22 mouse cellular contexts compared by ENCODE assay signal in genomic region chr7:70748884-70749283, GRCm38 (mm10).
A peak's percentile ranks its signal among the peaks of the same experiment; 100 is the strongest.
DNase-seq lines count a peak whose midpoint lies in the region; ATAC-seq and TF ChIP-seq lines count a peak whose summit lies in the region.
"Had no signal": no experiment of that assay in that cellular context is flagged by ENCODE, and none has a peak within 500 bp of the region (broad histone marks: within the 10 kb centered on the region; RNA-seq: fewer than 3 reads in every experiment).

No protein-coding gene starts in this region.

- peak; percentile 47; the same call in 1 of the 2 replicates for ATAC-seq in lung, embryonic 14.5 days (ENCODE audit: insufficient read depth)
- ATAC-seq in lung, postnatal 0 days, result no peak
- peak; percentile 66 for ATAC-seq in stomach, embryonic 15.5 days (ENCODE audit: insufficient read depth, low FRiP score, low read depth)
- ATAC-seq in megakaryocyte, adult 5-6 weeks (ENCODE audit: poor library complexity, severe bottlenecking), result no peak
- ATAC-seq in monocyte, adult 5-6 weeks (replicated peaks; ENCODE audit: insufficient number of reproducible peaks, low FRiP score, low TSS enrichment, poor library complexity, severe bottlenecking), result no peak
- ATAC-seq: activated CD4-positive, CD25-positive, alpha-beta regulatory T cell, adult 4 months; forebrain, embryonic 16.5 days; Patski had no signal

- TF ChIP-seq CTCF in lung, embryonic 14.5 days (IDR thresholded peaks at IDR 0.05; ENCODE audit: low read depth), result no peak
- TF ChIP-seq CTCF in lung, postnatal 0 days (IDR thresholded peaks at IDR 0.05), result no peak

- H3K4me3 ChIP-seq in lung, embryonic 14.5 days (ENCODE audit: low read depth, low read length), result no peak overlapping the region
- H3K4me3 ChIP-seq in lung, postnatal 0 days (ENCODE audit: low read depth, low read length), result no peak overlapping the region
- no peak overlapping the region for H3K4me3 ChIP-seq in embryonic facial prominence, embryonic 10.5 days
- no peak overlapping the region for H3K4me3 ChIP-seq in limb, embryonic 10.5 days
- no peak overlapping the region for H3K4me3 ChIP-seq in stomach, embryonic 15.5 days (replicated peaks)
- H3K4me3 ChIP-seq: embryonic facial prominence, embryonic 15.5 days; erythroblast, embryonic 14.5 days; heart, adult 2 months; heart, embryonic 12.5 days; hindbrain, embryonic 10.5 days had no signal

- 35% methylated on average over 3 of the region's 3 CpGs for WGBS in lung, embryonic 14.5 days
- 43% methylated on average over 3 of the region's 3 CpGs for WGBS in lung, postnatal 0 days
- 54% methylated on average over 3 of the region's 3 CpGs for WGBS in embryonic facial prominence, embryonic 10.5 days
- 46% methylated on average over 3 of the region's 3 CpGs for WGBS in limb, embryonic 10.5 days
- 21% methylated on average over 3 of the region's 3 CpGs for WGBS in stomach, embryonic 15.5 days

- 0 out of 2 replicates have a peak, but pooled peaks cover 6% of the 10 kb centered on the region for H3K4me1 ChIP-seq in lung, embryonic 14.5 days (ENCODE audit: insufficient read depth)
- no peaks in the 10 kb centered on the region for H3K4me1 ChIP-seq in lung, postnatal 0 days (ENCODE audit: insufficient read depth, low read depth, low read length)
- H3K4me1 ChIP-seq in embryonic facial prominence, embryonic 10.5 days, result peaks cover 38% of the 10 kb centered on the region
- H3K4me1 ChIP-seq in limb, embryonic 10.5 days, result peaks cover 45% of the 10 kb centered on the region
- no peaks in the 10 kb centered on the region for H3K4me1 ChIP-seq in stomach, embryonic 15.5 days
- H3K4me1 ChIP-seq: heart, embryonic 12.5 days had no signal

- H3K9ac ChIP-seq in lung, embryonic 14.5 days, result no peak overlapping the region
- H3K9ac ChIP-seq in lung, postnatal 0 days (replicated peaks; ENCODE audit: low read depth), result no peak overlapping the region
- H3K9ac ChIP-seq in stomach, embryonic 15.5 days, result no peak overlapping the region
- H3K9ac ChIP-seq: embryonic facial prominence, embryonic 15.5 days; heart, embryonic 12.5 days; hindbrain, embryonic 14.5 days had no signal

- TF ChIP-seq EP300 in lung, postnatal 0 days (IDR thresholded peaks at IDR 0.05), result no peak

- no peaks in the 10 kb centered on the region for H3K36me3 ChIP-seq in lung, embryonic 14.5 days (ENCODE audit: insufficient read depth)
- H3K36me3 ChIP-seq in lung, postnatal 0 days (ENCODE audit: insufficient read depth, low read length), result no peaks in the 10 kb centered on the region
- H3K36me3 ChIP-seq in embryonic facial prominence, embryonic 10.5 days (replicated peaks), result no peaks in the 10 kb centered on the region
- H3K36me3 ChIP-seq in limb, embryonic 10.5 days, result no peaks in the 10 kb centered on the region
- no peaks in the 10 kb centered on the region for H3K36me3 ChIP-seq in stomach, embryonic 15.5 days
- H3K36me3 ChIP-seq: embryonic facial prominence, embryonic 15.5 days; heart, embryonic 12.5 days; hindbrain, embryonic 10.5 days had no signal

- no peaks in the 10 kb centered on the region for H3K9me3 ChIP-seq in lung, embryonic 14.5 days (ENCODE audit: low read depth, low read length)
- H3K9me3 ChIP-seq in lung, postnatal 0 days (ENCODE audit: low read length), result no peaks in the 10 kb centered on the region
- H3K9me3 ChIP-seq in embryonic facial prominence, embryonic 10.5 days, result no peaks in the 10 kb centered on the region
- H3K9me3 ChIP-seq in limb, embryonic 10.5 days (replicated peaks), result no peaks in the 10 kb centered on the region
- no peaks in the 10 kb centered on the region for H3K9me3 ChIP-seq in stomach, embryonic 15.5 days
- H3K9me3 ChIP-seq: embryonic facial prominence, embryonic 15.5 days; hindbrain, embryonic 10.5 days had no signal

- no peak overlapping the region for H3K4me2 ChIP-seq in lung, embryonic 14.5 days
- H3K4me2 ChIP-seq in lung, postnatal 0 days (replicated peaks; ENCODE audit: low read depth, low read length), result no peak overlapping the region
- no peak overlapping the region for H3K4me2 ChIP-seq in stomach, embryonic 15.5 days
- H3K4me2 ChIP-seq: embryonic facial prominence, embryonic 15.5 days; heart, embryonic 12.5 days; hindbrain, embryonic 14.5 days had no signal

- no peaks in the 10 kb centered on the region for H3K27me3 ChIP-seq in lung, embryonic 14.5 days (ENCODE audit: insufficient read depth, low read length)
- H3K27me3 ChIP-seq in lung, postnatal 0 days (replicated peaks; ENCODE audit: insufficient read depth, low read length), result no peaks in the 10 kb centered on the region
- no peaks in the 10 kb centered on the region for H3K27me3 ChIP-seq in embryonic facial prominence, embryonic 10.5 days (replicated peaks; ENCODE audit: low read depth, poor library complexity, severe bottlenecking)
- no peaks in the 10 kb centered on the region for H3K27me3 ChIP-seq in limb, embryonic 10.5 days (ENCODE audit: low read depth, poor library complexity, severe bottlenecking)
- H3K27me3 ChIP-seq in stomach, embryonic 15.5 days (replicated peaks), result no peaks in the 10 kb centered on the region
- H3K27me3 ChIP-seq: CH12.LX; embryonic facial prominence, embryonic 15.5 days; heart, embryonic 12.5 days; Patski had no signal

- H3K27ac ChIP-seq in lung, embryonic 14.5 days (ENCODE audit: low read depth), result no peak overlapping the region; the same call in 1 of the 2 replicates
- no peak overlapping the region for H3K27ac ChIP-seq in lung, postnatal 0 days (ENCODE audit: low read length)
- H3K27ac ChIP-seq in embryonic facial prominence, embryonic 10.5 days (replicated peaks), result no peak overlapping the region
- H3K27ac ChIP-seq in limb, embryonic 10.5 days, result peak overlapping the region; percentile 77
- H3K27ac ChIP-seq in stomach, embryonic 15.5 days, result no peak overlapping the region
- H3K27ac ChIP-seq: embryonic facial prominence, embryonic 15.5 days; heart, adult 2 months; hindbrain, embryonic 10.5 days; hindbrain, embryonic 14.5 days had no signal

- DNase-seq in lung, embryonic 14.5 days, result peak; percentile 32
- no peak for DNase-seq in lung, postnatal 0 days (ENCODE audit: low spot score)
- peak; percentile 21 for DNase-seq in embryonic facial prominence, embryonic 10.5 days (ENCODE audit: low spot score)
- DNase-seq in limb, embryonic 10.5 days (ENCODE audit: low spot score), result no peak
- no peak for DNase-seq in ovary, postnatal 36 days (ENCODE audit: low spot score)
- DNase-seq: adrenal gland, postnatal 14 days; cerebellum, adult 2 months; cerebellum, postnatal 14 days; gastrocnemius, postnatal 10 days; heart, adult 2 months had no signal

Comparison
In these comparisons a context has a peak if more than half of its experiments do, and no peak if none do; other contexts are left out.
1. ATAC-seq: peak in lung, embryonic 14.5 days (single experiment) and stomach, embryonic 15.5 days (single experiment); none in lung, postnatal 0 days (single experiment), megakaryocyte, adult 5-6 weeks (single experiment) and monocyte, adult 5-6 weeks (single experiment).
2. DNase-seq: peak in lung, embryonic 14.5 days (single experiment) and embryonic facial prominence, embryonic 10.5 days (single experiment); none in lung, postnatal 0 days (single experiment), limb, embryonic 10.5 days (single experiment) and ovary, postnatal 36 days (single experiment).